Mouse (Mus musculus) right cerebral cortex, adult 18-20 months (tissue): ENCODE measurements around the gene Harbi1.

ENCODE experiments used
- DNase-seq: peaks from one replicate; pipeline ENCODE4 v3.0.0; 2022; ENCODE audit warnings: mixed read lengths

Harbi1 gene

DNA sequence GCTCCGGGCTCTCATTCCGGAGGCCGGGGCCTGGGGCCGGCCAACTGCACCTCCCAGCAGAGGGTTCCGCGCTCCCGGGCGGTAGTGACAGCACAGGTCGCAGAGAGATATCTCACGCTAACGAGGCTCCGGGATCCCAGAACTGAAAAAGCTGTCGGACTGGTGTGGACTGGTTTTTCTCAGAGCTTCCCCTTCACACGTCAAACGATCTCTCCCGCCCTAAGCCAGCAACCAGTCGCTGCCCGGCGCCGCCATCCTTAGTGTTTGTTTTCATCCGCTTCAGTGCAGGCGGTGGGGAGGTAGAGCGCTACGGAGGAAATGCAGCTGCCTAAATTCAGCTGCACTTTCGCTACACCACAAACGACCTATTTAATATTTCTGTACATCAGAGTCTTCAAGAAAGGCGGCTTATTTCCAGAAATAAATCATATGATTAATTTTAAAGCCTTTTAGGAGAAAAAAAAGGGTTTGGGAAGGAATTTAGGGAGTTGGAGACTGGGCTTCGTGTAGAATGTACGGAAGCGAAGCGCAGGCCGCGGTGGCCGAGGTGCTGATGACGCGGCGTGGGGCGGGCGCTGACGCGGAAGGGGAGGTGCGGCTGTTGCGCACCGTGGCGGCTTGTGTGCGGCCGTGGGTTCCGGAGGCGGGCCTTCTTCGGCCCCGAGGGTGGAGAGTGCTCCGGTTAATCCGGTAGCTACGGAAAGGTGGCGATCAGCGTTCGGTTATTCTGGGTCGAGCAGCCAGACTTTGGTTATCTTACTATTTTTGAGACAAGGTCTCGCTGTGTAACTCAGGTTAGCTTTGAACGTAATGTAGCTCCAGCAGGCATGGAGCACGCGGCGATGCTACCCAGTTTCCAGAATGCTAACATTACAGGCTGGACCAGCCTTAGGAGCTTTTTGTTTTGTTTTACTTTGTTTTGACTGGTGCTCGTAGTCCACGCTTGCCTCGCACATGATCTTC, at the start of gene Harbi1, which contains the start of gene Atg13:
TSS of gene Harbi1 (plus strand) at position 581 of the 963 bp plus-strand sequence.
TSS of gene Atg13 (minus strand) at position 305 of the 963 bp plus-strand sequence.
- DNase-seq: peak; percentile 94

GRCm38 (mm10) chr2:91660981-91661380, 49.7 kb upstream of the Harbi1 start:
- DNase-seq: no peak

DNA sequence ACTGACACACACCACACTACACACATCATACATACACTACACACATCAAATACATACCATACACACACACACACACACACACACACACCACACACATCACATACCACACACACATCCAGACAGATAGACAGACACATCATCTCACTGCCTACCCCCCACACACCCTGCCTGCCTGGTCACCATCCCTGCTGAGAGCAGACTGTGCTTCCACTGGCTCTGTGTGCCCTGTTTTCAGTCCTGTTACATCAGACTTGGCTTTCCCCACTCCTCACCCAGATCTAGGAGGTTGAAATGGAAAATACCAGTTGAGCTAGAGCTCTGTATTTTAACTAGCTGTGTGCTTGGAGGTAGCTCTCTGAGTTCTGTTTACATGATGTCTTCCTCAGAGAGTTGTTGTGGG, 45.9 kb upstream of the Harbi1 start:
- DNase-seq: no peak

GRCm38 (mm10) chr2:91666386-91666910, 44.2 kb upstream of the Harbi1 start:
- DNase-seq: no peak

DNA sequence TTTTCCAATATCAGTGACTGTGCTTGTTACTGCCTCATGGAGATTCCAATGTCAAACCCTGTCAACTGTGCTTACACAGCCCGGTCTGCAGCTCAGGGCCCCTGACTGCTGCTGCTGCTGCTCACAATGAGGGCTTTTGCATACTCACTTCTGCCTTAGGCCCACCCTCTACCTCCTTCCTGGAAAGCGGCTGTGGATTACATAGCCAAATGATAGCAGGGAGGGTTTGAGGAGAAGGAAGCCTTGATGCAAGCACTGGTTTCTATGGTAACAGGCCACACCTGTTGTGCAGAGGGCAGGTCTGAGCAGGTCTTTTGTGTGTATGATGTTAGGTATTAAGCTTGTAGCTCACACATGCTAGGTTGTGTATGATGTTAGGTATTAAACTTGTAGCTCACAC, 42.9 kb upstream of the Harbi1 start:
- DNase-seq: no peak

GRCm38 (mm10) chr2:91669326-91669725, 41.3 kb upstream of the Harbi1 start:
- DNase-seq: no peak

DNA sequence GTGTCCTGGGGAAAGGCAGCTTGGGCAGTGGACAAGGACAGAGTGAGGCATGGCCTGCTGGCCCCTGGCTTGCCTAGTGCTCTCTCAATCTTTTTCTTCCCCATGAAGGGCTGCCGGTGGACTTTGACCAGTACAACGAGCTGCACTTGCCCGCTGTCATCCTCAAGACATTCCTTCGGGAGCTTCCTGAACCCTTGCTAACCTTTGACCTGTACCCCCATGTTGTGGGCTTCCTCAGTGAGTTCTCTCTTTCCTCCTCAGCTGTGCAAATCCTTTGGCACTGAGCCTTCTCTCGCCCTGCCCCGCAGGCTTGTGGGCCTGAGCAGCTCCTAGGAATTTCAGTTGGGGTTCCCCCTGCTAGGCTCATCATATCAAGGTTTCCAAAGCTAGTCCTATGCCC, 40.6 kb upstream of the Harbi1 start:
- DNase-seq: no peak

GRCm38 (mm10) chr2:91673587-91673986, 37.1 kb upstream of the Harbi1 start:
- DNase-seq: no peak

- DNase-seq: peak; percentile 63
Measured at GRCm38 (mm10) chr2:91674895-91675294, 35.8 kb upstream of the Harbi1 start.

GRCm38 (mm10) chr2:91676420-91676819, 34.2 kb upstream of the Harbi1 start:
- no peak for DNase-seq

DNA sequence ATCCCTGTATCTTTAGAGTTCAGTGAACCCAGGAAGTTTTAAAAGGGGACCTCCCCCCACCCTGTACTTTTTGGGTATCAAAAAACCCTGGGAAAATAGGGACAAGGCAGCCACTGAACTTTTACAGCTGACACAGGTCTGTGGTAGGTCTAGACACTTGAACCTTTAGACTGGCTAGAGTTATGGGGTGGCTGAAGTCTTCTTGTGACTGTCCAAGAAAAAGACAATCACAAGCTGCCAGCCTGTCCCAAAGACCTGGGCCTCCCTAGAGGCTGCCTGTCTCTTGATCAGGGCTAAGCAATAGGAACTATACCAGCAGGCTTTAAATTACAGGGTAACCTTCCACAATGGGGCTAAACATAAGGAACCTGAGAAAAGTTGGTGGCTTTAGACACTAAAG, 33.7 kb upstream of the Harbi1 start:
- no peak for DNase-seq

DNA sequence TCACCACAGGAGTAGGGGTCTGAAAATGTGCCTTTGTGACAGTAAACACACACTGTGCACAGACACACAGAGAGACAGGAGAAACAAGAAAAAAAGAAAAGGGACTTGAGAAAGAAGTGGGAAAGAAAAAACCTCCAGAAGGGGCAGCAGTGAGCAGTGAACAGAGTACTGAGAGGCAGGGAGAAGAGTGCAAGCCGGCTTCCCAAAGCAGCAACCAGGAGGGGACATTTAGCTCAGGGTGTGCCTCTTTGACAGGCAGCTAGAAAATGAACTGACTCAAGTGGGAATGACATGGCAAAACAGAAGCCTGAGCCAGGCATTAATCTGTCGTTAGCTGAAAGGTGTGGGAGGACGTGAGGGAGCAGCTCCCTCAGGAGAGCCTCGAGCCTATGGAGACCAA, 27.8 kb upstream of the Harbi1 start:
- DNase-seq: peak; percentile 76

GRCm38 (mm10) chr2:91683919-91684318, 26.7 kb upstream of the Harbi1 start:
- peak; percentile 43 for DNase-seq

GRCm38 (mm10) chr2:91689452-91689851, 21.2 kb upstream of the Harbi1 start:
- peak; percentile 48 for DNase-seq

DNA sequence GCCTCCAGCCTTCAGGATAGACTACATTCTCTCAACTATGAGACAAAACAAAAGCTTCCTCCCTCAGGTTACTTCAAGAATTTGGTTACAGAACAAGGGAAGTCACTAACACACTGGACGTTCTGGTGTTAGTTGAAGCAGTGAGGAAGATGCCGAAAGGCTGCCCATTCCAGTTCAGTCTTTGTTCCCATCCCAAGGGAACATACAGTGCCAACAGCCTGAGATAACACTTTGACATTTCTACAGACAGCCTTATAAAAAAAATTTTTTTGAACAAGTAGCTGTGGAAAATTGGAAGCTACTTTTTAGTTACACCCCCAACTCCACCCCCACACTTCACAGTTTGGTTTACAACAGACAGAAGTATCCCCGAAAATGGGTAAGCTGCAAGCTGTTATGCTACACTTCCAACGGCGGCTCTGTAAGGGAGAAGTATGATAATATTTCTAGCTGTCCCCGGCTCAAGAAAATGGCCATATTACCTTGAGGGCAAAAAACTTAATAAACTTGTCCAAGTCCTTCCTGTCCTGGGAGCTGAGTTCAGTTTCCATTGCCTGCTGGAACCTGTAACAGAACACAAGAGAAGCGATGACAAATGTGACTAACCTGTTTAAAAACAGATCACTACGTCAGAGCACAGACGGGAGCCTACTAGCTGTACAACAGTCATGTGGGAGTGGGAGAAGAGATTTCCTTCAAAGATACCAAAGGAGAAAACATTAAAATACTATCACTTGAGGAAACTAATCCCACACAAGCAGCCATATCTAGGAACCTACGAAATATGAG, 15.0 kb upstream of the Harbi1 start:
- DNase-seq: peak; percentile 52

- no peak for DNase-seq
Measured at GRCm38 (mm10) chr2:91696225-91696590, 14.4 kb upstream of the Harbi1 start.

DNA sequence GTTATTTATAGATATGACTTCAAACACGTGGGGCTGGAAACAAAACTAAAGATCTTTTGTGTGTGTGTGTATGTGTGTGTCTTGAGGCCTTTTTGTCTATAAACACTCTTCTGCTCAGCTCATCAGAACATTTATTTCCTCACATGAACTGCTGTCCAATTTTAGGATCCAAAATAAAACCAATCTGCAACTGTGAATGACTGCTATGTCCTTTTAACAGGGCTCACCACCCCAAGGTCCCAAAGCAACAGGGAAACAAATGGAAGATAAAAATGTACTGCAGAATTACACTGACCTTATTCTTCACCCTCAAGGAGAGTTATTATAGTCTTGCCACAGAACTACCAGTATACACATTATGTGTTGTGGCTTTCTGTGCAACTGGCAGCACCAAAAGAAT, 11.4 kb upstream of the Harbi1 start:
- DNase-seq: no peak

DNA sequence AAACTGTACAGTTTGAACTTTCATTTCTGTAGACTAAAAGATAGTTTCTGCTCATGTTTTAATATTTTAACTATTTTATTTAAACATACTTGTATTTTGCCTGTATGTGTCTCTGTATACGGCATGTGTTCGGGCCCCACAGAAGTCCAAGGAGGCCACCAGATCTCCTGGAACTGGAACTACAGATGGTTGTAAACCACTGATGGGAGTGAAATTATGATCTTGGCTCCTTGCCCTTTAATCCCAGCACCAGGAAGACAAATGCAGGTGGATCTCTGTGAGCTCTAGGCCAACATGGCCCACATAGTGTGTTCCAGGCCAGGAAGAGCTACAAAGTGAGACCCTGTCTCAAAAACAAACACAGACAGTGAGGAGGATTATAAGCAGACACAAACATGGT, 9.3 kb upstream of the Harbi1 start:
- no peak for DNase-seq

GRCm38 (mm10) chr2:91705736-91706135, 4.9 kb upstream of the Harbi1 start:
- DNase-seq: no peak

GRCm38 (mm10) chr2:91706456-91706855, 4.2 kb upstream of the Harbi1 start:
- no peak for DNase-seq

DNA sequence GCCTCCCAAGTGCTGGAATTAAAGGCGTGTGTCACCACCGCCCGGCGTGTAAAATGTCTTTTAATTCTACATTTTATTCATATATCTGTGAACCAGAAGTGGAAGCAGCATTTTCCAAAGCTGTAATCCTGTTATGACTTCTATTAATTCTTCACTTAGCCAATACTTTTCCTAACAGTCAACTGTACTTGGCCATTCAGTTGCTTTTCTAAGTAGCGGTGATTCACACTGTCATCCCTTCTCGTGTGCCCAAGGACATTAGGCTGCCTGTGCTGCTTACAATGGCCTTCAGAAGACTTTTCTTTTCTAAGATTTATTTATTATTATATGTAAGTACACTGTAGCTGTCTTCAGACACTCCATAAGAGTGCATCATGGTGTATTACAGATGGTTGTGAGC, 2.3 kb upstream of the Harbi1 start:
- no peak for DNase-seq

DNA sequence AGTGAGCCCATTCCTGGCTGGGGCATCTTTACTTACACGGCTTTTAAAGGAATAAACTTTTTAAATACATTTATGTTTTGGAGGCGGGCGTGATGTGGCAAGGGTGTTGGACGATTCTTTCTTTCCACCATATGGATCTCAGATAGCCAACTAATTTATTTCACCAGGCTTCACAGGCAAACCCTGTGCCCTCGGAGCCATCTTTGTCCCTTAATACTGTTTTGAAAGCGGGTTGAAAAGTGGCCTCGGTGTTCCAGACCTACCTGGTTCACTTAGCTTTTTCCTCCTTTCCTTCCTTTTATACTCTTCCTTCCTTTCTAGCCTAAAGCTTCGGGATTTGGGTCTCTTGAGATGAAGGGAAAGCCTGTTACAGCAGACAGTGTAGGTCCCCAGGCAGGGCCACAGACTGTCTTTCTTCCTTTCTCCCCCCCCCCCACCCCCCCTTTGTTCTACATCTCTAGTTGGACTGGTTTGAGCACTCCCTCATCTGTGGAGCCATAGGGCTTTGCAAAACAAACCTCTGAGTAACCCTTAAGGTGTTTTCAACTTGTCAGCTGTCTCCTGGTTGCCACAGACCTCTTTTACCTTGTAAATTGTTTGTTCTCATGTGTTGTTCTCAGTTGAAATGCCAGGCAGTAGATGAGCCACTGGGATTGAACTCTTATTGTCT, 739 bp downstream of the Harbi1 start:
- no peak for DNase-seq

- no peak for DNase-seq
Measured at GRCm38 (mm10) chr2:91714921-91715320, 4.3 kb downstream of the Harbi1 start.
